Mouse (Mus musculus): ENCODE measurements at regions not wholly inside any gene's neighbourhood (a gene's known extent, or its start where the extent isn't known, plus 50 kb on each side); places are given as distances from the start of the nearest gene placed in this dataset.
"Not testable (repeated sequence)": the region's sequence is repeated elsewhere in the genome, so short reads cannot be mapped to it uniquely, and the experiment has no call there.

DNA sequence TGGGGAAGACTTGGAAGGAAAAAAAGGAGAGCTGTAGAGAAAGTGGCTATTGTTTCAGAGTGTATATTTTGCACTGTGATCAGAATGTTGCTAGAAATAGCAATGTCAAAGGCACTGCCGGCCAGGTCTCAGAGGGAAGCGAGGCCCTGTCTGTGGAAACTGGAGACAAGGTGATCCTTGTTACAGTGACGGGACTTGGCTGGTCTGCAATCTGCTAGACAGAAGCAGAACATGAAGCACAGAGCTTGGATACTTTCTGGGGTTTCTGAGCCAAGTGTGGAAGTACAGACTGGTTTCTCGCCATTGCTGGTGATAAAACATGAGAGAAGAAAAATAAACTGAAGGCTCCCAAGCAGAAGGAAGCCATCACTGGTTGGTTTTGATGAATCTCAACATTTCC is 198.3 kb upstream of the Slc7a14 start:
- Histone ChIP-seq H3K4me1 (ENCODE audit: insufficient read depth, low read depth, low read length) (no peaks in the 10 kb centered on the region), H3K36me3 (ENCODE audit: insufficient read depth, low read length) (no peaks in the 10 kb centered on the region), H3K9me3 (ENCODE audit: low read length) (no peaks in the 10 kb centered on the region), H3K4me3 (ENCODE audit: low read depth, low read length) (no peak overlapping the region), H3K4me2 (replicated peaks; ENCODE audit: low read depth, low read length) (no peak overlapping the region), H3K27me3 (replicated peaks; ENCODE audit: insufficient read depth, low read length) (no peaks in the 10 kb centered on the region), H3K9ac (replicated peaks; ENCODE audit: low read depth) (no peak overlapping the region), H3K27ac (ENCODE audit: low read length) (no peak overlapping the region)
- TF ChIP-seq CTCF (IDR thresholded peaks at IDR 0.05): no peak
- TF ChIP-seq EP300 (IDR thresholded peaks at IDR 0.05): no peak
- WGBS: 62% methylated on average over 4 of the region's 4 CpGs
- ATAC-seq (no peak), DNase-seq (ENCODE audit: low spot score) (no peak)

DNA sequence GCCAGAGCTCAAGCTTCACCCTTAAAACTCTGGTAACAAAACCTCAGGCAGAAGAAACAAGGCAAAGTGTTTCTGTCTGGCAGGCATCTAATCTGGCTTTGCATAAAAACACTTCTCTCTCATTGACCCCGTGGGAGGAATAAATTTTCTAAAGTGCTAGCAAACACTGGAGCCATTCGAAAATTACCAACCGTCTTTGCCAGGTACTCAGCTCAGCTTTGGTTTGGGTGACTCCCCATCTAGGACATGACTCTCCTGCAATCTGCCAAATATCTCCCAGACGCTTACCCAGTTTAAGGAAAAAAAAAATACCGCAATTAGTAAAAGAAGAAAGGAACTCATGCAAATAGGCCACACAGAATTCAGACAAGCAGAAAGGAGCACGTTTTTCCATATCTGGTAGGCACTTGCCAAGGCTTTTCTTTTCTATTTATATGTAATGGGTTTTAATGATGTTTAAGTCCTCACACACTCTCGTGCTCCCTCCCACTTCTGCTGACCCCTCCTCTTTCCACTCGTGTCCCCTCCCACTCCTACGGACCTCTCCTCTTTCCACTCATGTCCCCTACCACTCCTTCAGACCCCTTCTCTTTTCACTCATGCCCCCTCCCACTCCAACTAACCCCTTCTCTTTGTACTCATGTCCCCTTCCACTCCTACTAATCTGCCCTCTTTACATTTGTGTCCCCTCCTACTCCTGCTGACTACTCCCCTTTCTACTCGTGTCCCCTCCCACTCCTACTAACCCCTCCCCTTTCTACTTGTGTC is 189.2 kb upstream of the Slc7a14 start:
- TF ChIP-seq EP300 (IDR thresholded peaks at IDR 0.05): no peak
- no peak for TF ChIP-seq CTCF (IDR thresholded peaks at IDR 0.05)
- DNase-seq (ENCODE audit: low spot score): no peak
- WGBS: 69% methylated on average over 10 of the region's 10 CpGs
- H3K4me1 ChIP-seq (ENCODE audit: insufficient read depth, low read depth, low read length): no peaks in the 10 kb centered on the region
- no peaks in the 10 kb centered on the region for H3K9me3 ChIP-seq (ENCODE audit: low read length)
- H3K27ac ChIP-seq (ENCODE audit: low read length): no peak overlapping the region
- no peak overlapping the region for H3K4me2 ChIP-seq (replicated peaks; ENCODE audit: low read depth, low read length)
- no peak overlapping the region for H3K4me3 ChIP-seq (ENCODE audit: low read depth, low read length)
- no peak overlapping the region for H3K9ac ChIP-seq (replicated peaks; ENCODE audit: low read depth)
- H3K27me3 ChIP-seq (replicated peaks; ENCODE audit: insufficient read depth, low read length): no peaks in the 10 kb centered on the region
- ATAC-seq: no peak
- no peaks in the 10 kb centered on the region for H3K36me3 ChIP-seq (ENCODE audit: insufficient read depth, low read length)

DNA sequence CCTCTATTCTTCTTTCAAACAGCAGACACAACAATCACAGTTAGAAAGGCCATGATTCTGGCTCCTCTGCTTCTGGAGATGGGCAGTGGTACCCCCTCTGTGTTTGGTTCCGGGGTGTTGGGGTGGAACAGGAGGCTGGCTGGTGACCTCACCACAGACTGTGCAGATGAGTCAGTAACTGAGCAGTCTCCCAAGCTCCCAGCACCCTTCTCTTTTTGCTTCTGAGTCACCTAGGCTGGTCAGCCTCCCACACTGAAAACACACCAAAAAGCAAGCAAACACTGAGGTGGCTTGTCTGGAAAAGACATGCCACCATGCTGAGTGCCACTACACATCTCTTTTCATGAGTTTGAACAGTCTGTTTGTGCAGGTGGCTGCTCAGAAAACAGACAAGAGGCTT is 185.1 kb upstream of the Slc7a14 start:
- TF ChIP-seq EP300 (IDR thresholded peaks at IDR 0.05) (no peak), CTCF (IDR thresholded peaks at IDR 0.05) (no peak)
- ATAC-seq (no peak), DNase-seq (ENCODE audit: low spot score) (no peak)
- no peak overlapping the region for H3K4me3 ChIP-seq (ENCODE audit: low read depth, low read length)
- H3K4me1 ChIP-seq (ENCODE audit: insufficient read depth, low read depth, low read length): no peaks in the 10 kb centered on the region
- H3K9me3 ChIP-seq (ENCODE audit: low read length): no peaks in the 10 kb centered on the region
- no peak overlapping the region for H3K27ac ChIP-seq (ENCODE audit: low read length)
- no peaks in the 10 kb centered on the region for H3K36me3 ChIP-seq (ENCODE audit: insufficient read depth, low read length)
- WGBS: 89% methylated on average over 1 of the region's 1 CpGs
- no peak overlapping the region for H3K9ac ChIP-seq (replicated peaks; ENCODE audit: low read depth)
- H3K4me2 ChIP-seq (replicated peaks; ENCODE audit: low read depth, low read length): no peak overlapping the region
- no peaks in the 10 kb centered on the region for H3K27me3 ChIP-seq (replicated peaks; ENCODE audit: insufficient read depth, low read length)

DNA sequence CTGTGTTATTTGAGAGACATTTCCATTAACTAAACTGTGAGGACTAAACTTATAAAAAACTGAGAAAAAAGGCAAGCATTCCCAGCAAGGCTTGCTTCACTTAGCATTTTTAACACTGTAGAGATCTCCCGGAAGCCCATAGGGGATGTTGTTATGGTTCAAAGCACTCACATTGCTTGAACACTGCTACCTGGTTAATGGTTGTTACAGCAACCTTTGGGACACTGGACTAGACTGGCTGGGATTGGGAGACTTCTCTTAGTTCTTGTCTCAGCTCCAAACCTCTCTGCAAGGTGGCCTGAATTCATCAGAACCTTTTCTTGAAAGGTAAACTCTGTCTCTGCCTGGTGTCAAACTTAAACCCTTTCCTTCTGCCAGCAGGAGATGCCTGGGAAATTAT is 184.5 kb upstream of the Slc7a14 start:
- Histone ChIP-seq H3K27me3 (replicated peaks; ENCODE audit: insufficient read depth, low read length) (no peaks in the 10 kb centered on the region), H3K9me3 (ENCODE audit: low read length) (no peaks in the 10 kb centered on the region), H3K9ac (replicated peaks; ENCODE audit: low read depth) (no peak overlapping the region), H3K36me3 (ENCODE audit: insufficient read depth, low read length) (no peaks in the 10 kb centered on the region), H3K4me1 (ENCODE audit: insufficient read depth, low read depth, low read length) (no peaks in the 10 kb centered on the region), H3K27ac (ENCODE audit: low read length) (no peak overlapping the region), H3K4me2 (replicated peaks; ENCODE audit: low read depth, low read length) (no peak overlapping the region), H3K4me3 (ENCODE audit: low read depth, low read length) (no peak overlapping the region)
- TF ChIP-seq CTCF (IDR thresholded peaks at IDR 0.05) (no peak), EP300 (IDR thresholded peaks at IDR 0.05) (no peak)
- WGBS: 93% methylated on average over 1 of the region's 1 CpGs
- ATAC-seq: no peak
- no peak for DNase-seq (ENCODE audit: low spot score)

DNA sequence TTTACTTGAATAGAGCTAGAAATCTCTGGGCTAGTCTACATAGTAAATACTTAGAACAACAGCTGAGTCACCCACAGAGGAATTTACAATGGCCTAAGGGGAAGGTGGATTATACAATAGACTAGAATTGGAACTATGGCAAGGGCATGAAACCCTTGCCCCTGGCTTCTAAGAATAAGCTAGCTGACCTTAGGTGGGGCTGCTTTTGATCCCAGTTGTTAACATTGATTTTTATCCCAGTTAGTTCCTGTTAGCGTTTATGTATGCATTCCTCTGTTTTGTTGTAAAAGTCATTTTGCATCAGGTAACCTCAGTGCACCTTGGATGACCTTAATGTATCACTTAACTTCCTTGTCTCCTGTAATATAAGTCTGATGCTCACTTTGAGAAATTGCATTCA is 181.6 kb upstream of the Slc7a14 start:
- H3K9ac ChIP-seq (replicated peaks; ENCODE audit: low read depth); DNase-seq (ENCODE audit: low spot score); H3K4me3 ChIP-seq (ENCODE audit: low read depth, low read length); ATAC-seq; H3K4me2 ChIP-seq (replicated peaks; ENCODE audit: low read depth, low read length); H3K27ac ChIP-seq (ENCODE audit: low read length); H3K4me1 ChIP-seq (ENCODE audit: insufficient read depth, low read depth, low read length); H3K36me3 ChIP-seq (ENCODE audit: insufficient read depth, low read length); H3K27me3 ChIP-seq (replicated peaks; ENCODE audit: insufficient read depth, low read length); H3K9me3 ChIP-seq (ENCODE audit: low read length): not testable (repeated sequence)
- WGBS: 87% methylated on average over 1 of the region's 1 CpGs

DNA sequence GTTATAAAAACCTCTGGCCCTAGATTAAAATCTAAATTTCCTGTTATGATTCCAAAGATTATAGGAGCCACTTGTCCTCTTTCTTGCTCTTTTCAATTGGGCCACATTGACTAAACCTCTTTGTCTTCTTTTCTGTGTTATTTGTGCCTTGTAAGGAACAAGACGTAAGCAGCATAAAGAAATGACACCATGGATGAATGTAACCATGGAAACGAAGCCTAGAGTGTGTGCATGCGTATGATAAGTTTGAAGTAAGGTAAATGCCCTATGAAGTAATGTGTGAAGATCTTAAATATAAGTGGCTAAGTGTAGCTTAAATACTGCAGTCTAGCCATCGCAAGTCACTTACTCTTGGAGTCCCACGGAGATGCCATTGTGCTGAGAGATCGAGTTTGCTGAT is 177.4 kb upstream of the Slc7a14 start:
- ATAC-seq (no peak), DNase-seq (ENCODE audit: low spot score) (no peak)
- H3K9me3 ChIP-seq (ENCODE audit: low read length): no peaks in the 10 kb centered on the region
- no peaks in the 10 kb centered on the region for H3K27me3 ChIP-seq (replicated peaks; ENCODE audit: insufficient read depth, low read length)
- no peak overlapping the region for H3K4me3 ChIP-seq (ENCODE audit: low read depth, low read length)
- H3K9ac ChIP-seq (replicated peaks; ENCODE audit: low read depth): no peak overlapping the region
- H3K27ac ChIP-seq (ENCODE audit: low read length): no peak overlapping the region
- WGBS: 63% methylated on average over 6 of the region's 6 CpGs
- H3K4me2 ChIP-seq (replicated peaks; ENCODE audit: low read depth, low read length): no peak overlapping the region
- no peaks in the 10 kb centered on the region for H3K36me3 ChIP-seq (ENCODE audit: insufficient read depth, low read length)
- TF ChIP-seq EP300 (IDR thresholded peaks at IDR 0.05) (no peak), CTCF (IDR thresholded peaks at IDR 0.05) (no peak)
- no peaks in the 10 kb centered on the region for H3K4me1 ChIP-seq (ENCODE audit: insufficient read depth, low read depth, low read length)

DNA sequence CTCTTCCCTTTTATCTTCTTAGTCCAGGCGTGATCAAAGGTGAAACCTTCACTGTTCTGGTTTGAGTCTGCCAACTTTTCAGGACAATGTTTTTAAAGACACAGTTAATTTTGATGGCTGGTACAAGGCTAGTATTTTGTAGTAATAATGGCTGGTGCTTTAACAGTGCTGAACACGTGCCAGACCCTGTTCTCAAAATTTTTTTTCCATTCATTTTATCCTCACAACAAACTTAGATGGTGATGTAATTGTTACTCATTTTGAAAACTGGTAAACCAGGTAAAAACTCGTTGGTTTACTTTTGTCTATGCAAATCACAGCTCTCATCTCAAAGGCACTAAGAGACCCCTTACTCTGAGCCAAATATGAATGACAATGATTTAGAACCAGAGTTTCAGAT is 171.8 kb upstream of the Slc7a14 start:
- DNase-seq (ENCODE audit: low spot score): no peak

More for the DNA sequence above, 171.8 kb upstream of the Slc7a14 start:
- no peak overlapping the region for H3K9ac ChIP-seq (replicated peaks; ENCODE audit: low read depth)
- H3K4me2 ChIP-seq (replicated peaks; ENCODE audit: low read depth, low read length): no peak overlapping the region
- H3K9me3 ChIP-seq (ENCODE audit: low read length): no peaks in the 10 kb centered on the region
- H3K4me3 ChIP-seq (ENCODE audit: low read depth, low read length): no peak overlapping the region
- 40% methylated on average over 3 of the region's 3 CpGs for WGBS
- H3K36me3 ChIP-seq (ENCODE audit: insufficient read depth, low read length): no peaks in the 10 kb centered on the region
- no peak overlapping the region for H3K27ac ChIP-seq (ENCODE audit: low read length)
- no peak for ATAC-seq
- no peaks in the 10 kb centered on the region for H3K4me1 ChIP-seq (ENCODE audit: insufficient read depth, low read depth, low read length)
- H3K27me3 ChIP-seq (replicated peaks; ENCODE audit: insufficient read depth, low read length): no peaks in the 10 kb centered on the region
- no peak for TF ChIP-seq CTCF (IDR thresholded peaks at IDR 0.05)
- no peak for TF ChIP-seq EP300 (IDR thresholded peaks at IDR 0.05)

Measured in lung, postnatal 0 days (tissue).